Mouse (Mus musculus): ENCODE measurements around the gene Lpin2.

GRCm38 (mm10) chr17:71142068-71142467 lies 40.3 kb upstream of the Lpin2 start:
- TF ChIP-seq CTCF (IDR thresholded peaks at IDR 0.05; ENCODE audit: low read depth, low read length) (no peak), POLR2A (IDR thresholded peaks at IDR 0.05; ENCODE audit: extremely low read depth, insufficient read depth, low read length) (no peak)

Data from liver, adult 2 months (tissue).